Mouse (Mus musculus) bone marrow macrophage, adult 2 months (primary cell): ENCODE measurements around the gene Irf1. TPM values are rescaled to one million over a fixed set of nuclear protein-coding genes. Genes with fewer than 3 reads are reported as not detected.
A peak's percentile ranks its signal among the peaks of the same experiment; 100 is the strongest.

ENCODE experiments used
- H3K27ac ChIP-seq: 2 replicates; pipeline ENCODE4 v1.5.1; 2012; ENCODE audit warnings: low read depth, low read length; ENCODE audit not compliant: insufficient read depth
- H3K4me1 ChIP-seq: 2 replicates; pipeline ENCODE4 v1.6.1; 2012; ENCODE audit warnings: low read length; ENCODE audit not compliant: control insufficient read depth, insufficient read depth
- H3K4me3 ChIP-seq: 2 replicates; pipeline ENCODE4 v1.5.1; 2012; ENCODE audit warnings: mild to moderate bottlenecking, low read length, moderate library complexity; ENCODE audit not compliant: insufficient read depth
- CTCF ChIP-seq: IDR thresholded peaks from 2 replicates; pipeline ENCODE4 v1.5.1; 2012; ENCODE audit warnings: low read depth, mild to moderate bottlenecking, low read length, moderate library complexity
- POLR2A ChIP-seq: IDR thresholded peaks from 2 replicates; pipeline ENCODE4 v1.6.1; 2012; ENCODE audit warnings: mild to moderate bottlenecking, low read depth, low read length, borderline replicate concordance
- polyA plus RNA-seq: library from polyadenylated mRNA; stranded (reverse); fragments of >200 nt; gene quantifications from 2 replicates; pipeline ENCODE4 v1.2.4, GENCODE M21; 2012; ENCODE audit not compliant: missing spikeins, insufficient read depth, insufficient read length

Irf1 gene
- polyA plus RNA-seq, 1 experiment = 89.6 TPM

DNA sequence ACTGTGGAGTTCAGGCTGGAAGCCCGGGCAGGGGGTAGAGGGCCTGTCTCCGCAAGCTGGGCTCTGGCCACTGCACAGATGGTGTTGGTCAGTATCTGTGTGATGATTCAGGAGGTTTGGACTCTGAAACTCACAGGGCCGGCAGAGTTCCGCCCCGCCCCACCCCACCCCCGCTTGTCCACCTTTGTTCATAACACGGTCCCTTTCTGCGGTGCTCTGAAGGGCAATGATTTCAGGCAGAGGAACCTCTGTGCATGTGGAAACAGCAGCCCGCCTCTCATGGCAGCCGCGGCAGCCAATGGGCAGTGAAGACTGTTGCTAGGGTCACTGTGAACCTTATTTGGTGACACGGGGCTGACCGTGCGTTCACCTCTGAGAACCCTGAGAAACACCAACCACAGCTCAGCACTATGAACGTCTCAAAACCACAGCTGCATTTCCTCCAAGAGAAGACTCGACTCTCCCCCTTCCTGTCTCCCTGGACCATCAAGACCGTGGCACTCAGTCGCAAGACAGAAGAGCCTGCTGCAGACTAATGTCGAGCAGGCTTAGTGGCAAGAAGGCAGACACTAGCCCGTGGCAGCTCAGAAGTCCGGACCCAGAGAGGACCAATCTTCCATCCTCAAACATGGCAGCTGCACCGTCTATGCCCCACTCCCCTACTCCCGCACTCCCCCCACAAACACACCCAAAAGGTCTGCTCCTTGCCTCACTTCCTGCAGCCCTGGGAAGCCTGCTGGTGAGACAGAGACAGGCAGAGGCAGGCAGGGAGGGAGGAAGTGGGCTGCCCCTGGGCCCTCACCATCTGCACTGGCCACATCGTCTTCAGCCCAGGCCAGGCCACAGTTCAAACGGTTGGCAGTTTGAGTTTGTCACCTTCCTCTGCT lies 25.1 kb downstream of the Irf1 start:
- peak overlapping the region; percentile 45 for H3K4me3 ChIP-seq
- TF ChIP-seq CTCF (no peak), POLR2A (no peak)
- peaks cover 27% of the 10 kb centered on the region for H3K4me1 ChIP-seq

DNA sequence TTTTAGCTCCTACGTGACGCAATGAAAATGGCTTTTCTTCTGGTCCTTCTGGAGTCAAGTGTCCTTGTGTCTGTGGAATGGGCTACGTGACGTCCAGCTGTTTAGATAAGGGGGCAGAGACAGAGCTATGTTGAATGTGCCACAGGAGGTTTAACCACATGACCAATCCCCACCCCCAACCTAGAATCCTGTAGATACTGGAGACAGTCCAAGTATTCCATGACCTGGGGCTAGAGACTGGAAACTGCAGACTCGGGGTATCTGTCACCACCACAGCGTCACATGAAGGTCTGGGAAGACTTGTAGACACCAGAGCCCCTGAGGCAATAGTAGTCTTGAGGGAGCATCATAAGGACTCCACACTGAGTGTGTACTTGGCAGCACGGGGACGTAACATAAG lies 26.0 kb downstream of the Irf1 start:
- H3K27ac ChIP-seq = peak overlapping the region; percentile 93
- TF ChIP-seq CTCF (no peak), POLR2A (no peak)
- H3K4me3 ChIP-seq = no peak overlapping the region
- peaks cover 27% of the 10 kb centered on the region for H3K4me1 ChIP-seq

More for the DNA sequence above, 25.1 kb downstream of the Irf1 start:
- H3K27ac ChIP-seq = peak overlapping the region; percentile 93

DNA sequence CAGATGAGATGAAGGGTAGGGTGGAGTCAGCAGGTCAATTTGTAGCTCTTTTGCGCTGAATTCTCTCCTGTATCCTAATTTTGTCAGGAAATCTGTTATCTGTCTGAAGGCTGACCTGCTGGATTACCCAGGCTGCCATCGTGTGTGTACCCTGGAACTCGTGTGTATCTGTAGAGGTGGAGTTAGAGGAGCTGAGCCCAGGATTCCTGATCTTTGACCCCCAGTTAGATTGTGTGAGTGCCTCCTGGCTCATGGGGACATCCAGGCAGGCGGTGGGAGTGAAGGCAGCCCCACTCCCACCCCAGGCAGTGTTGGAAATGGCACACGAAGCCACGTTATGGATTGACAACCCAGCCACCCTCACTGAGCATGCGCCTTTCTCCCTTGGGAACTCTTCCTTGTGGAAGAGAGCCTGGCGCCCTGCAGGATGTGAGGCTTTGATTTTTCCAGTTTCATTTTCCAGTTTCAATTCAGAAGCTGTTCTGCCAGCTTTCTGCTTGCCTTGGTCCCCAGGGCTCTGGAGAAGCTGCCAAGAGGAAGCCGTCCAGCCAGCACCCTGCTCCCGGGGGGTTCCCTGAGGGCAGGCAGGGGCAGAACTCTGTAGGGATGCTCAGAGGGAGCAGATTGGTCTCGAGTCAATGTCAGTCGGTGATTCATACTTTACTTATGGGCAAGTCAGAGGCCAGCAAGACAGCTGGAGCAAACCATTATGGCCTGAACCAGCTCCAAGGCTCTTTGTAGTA lies 26.8 kb downstream of the Irf1 start:
- Histone ChIP-seq H3K4me3 (no peak overlapping the region), H3K27ac (peak overlapping the region; percentile 7; the same call in 1 of the 2 replicates), H3K4me1 (peaks cover 27% of the 10 kb centered on the region)
- TF ChIP-seq CTCF = no peak

DNA sequence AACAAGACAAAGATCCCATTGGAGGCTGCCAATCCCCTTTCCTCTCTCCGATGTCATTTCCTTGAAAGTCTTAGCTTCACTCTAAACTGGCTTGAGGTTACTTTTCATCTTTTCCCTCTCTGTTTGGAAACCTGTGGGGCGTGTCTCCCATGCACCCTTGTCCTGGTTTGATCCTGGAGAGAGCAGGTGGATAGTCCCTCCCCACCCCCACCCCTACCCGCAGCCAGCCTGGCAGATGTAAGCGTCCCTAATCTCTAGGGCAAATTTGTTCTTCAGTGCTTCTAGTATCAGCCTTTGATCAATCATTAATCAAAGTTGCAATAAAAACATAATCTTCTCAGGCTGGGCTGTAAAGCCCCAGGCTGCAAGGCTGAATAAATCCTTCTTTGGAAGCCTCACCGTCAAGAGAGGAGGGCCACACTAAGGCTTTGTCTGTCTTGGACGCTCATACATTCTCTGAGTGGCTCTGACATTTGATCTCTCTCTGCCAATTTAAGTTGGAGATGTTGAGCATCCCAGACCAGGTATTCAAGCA lies 27.6 kb downstream of the Irf1 start:
- Histone ChIP-seq H3K4me1 (peaks cover 27% of the 10 kb centered on the region), H3K27ac (no peak overlapping the region), H3K4me3 (no peak overlapping the region)
- TF ChIP-seq CTCF = no peak
- no peak for TF ChIP-seq POLR2A

DNA sequence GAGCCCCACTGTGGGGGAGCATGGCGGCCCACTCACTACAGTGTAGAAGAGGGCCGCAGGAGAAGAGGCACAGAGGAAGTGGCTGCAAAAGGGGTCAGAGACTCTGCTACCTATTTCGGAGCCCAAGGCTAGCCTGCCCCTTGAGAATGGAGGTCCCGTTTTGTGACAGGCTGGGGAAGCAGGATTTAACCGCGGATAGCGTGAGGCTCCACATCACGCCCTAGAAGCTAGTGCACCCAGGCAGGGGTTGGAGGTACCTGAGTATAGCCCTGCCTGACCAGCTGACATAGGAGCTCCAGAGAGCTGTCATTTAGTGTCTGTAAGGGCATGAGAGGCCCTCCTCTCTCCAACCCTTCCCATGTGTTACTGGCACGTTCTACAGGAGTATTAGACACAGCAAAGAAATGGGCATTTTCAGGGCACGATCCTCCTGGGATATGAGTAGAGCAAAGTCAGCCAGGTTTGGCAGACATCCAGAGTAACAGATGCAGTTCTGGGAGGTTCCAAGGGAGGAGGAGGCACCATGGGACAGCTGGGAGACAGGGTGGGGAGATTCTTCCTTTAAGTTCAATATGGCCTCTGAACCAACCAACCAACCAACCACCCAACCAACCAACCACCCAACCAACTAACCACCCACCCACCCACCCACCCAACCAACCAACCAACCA lies 28.4 kb downstream of the Irf1 start:
- Histone ChIP-seq H3K27ac (no peak overlapping the region), H3K4me1 (peaks cover 32% of the 10 kb centered on the region), H3K4me3 (no peak overlapping the region)
- no peak for TF ChIP-seq POLR2A
- TF ChIP-seq CTCF = no peak

DNA sequence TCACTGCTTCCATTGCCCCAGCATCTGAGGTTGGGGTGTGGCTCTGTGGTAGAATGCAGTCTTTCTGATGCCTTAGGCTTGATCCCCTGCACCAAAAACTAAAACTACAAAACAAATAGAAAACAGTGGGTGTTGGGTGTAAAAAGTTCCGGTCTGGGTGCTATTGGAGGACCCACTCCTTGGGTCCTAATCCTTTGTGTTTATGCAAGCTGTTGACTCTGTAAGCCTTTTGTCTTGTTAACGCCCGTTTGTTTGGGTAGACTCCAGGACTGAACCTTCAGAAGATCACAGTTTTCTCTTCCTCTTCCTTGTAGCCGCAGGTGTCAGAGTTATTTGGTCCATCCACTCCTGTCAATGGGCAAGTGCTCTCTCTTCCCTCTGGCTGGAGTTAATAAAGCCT lies 30.2 kb downstream of the Irf1 start:
- TF ChIP-seq CTCF = no peak
- no peak for TF ChIP-seq POLR2A
- no peak overlapping the region for H3K4me3 ChIP-seq
- H3K27ac ChIP-seq = no peak overlapping the region
- H3K4me1 ChIP-seq = peaks cover 29% of the 10 kb centered on the region

DNA sequence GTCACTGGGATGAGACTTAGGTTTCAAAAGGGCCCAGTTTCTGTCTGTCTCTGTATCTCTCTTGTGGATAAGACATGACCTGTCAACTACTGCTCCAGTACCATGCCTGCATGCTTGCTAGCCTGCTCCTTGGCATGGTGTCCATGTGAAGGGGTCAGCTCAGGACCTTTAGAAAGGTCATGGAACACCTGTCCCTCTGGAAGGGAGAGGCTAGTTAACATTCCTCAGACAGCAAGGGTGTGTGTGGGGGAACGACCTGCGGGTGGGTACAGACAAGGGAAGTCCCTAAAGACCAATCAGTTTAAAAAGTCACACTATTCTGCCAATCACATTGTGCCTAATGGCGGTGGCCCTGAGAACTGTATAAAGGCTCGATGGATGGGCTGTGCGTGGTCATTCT lies 31.2 kb downstream of the Irf1 start:
- H3K4me1 ChIP-seq = peaks cover 29% of the 10 kb centered on the region
- TF ChIP-seq CTCF = no peak
- no peak for TF ChIP-seq POLR2A
- H3K4me3 ChIP-seq = no peak overlapping the region

DNA sequence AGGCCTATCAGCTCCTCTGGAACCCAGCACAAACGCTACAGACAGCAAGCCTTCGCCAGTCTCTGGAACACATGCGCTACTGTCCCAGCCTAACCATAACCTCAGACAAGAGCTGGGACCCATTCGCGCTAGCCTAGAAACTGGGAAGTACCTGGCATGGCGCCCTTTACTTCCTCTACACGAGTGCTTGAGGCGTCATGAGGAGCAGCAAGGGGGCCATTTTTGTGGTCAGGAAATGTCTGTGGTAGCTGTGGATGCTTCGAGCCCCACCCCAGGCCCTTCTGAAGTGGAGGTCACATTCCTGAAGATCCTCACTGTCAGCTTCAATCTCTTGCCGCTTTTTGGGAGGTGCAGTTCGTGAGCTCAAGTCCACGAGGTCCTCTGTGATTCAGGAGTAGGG lies 33.3 kb downstream of the Irf1 start:
- peaks cover 19% of the 10 kb centered on the region for H3K4me1 ChIP-seq
- H3K4me3 ChIP-seq = no peak overlapping the region
- TF ChIP-seq CTCF = no peak
- TF ChIP-seq POLR2A = no peak
- H3K27ac ChIP-seq = no peak overlapping the region

More for the DNA sequence above, 31.2 kb downstream of the Irf1 start:
- no peak overlapping the region for H3K27ac ChIP-seq

DNA sequence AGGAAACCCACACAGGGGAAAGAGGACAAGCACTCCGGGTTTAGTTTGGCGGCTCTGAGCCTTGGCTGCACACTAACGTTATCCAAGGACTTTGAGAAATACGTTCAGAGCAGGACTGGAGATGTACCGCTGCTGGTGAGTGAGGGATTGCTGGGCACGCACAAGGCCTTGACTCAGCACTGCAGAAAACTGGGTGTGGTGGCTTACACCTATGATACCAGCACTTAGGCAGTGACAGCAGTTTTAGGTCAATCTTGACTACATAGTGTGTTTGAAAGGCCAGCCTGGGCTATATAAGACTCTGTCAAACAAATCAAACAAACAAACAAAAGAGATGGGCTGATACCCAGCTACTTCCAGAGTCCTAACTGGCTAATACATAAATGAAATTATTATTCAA lies 33.7 kb downstream of the Irf1 start:
- no peak overlapping the region for H3K27ac ChIP-seq

More for the DNA sequence above, 33.7 kb downstream of the Irf1 start:
- TF ChIP-seq POLR2A (no peak), CTCF (no peak)
- Histone ChIP-seq H3K4me3 (no peak overlapping the region), H3K4me1 (peaks cover 19% of the 10 kb centered on the region)
